Mouse (Mus musculus) left cerebral cortex, adult 8-10 months (tissue): ENCODE measurements at regions not wholly inside any gene's neighbourhood (a gene's known extent, or its start where the extent isn't known, plus 50 kb on each side); places are given as distances from the start of the nearest gene placed in this dataset.

ENCODE experiments used
- DNase-seq, 2 experiments: peaks; one replicate each; pipeline ENCODE4 v3.0.0; 2022; ENCODE audit warnings: low spot score in 2 of 2

- no peak for DNase-seq
These were observed 259.2 kb upstream of the Csf3r start for GRCm38 (mm10) chr4:125765171-125765570.

GRCm38 (mm10) chr4:125777126-125777525 is 247.2 kb upstream of the Csf3r start:
- DNase-seq, result no peak

- no peak for DNase-seq
These were observed 244.2 kb upstream of the Csf3r start for GRCm38 (mm10) chr4:125780113-125780512.

GRCm38 (mm10) chr4:125780921-125781487 is 243.3 kb upstream of the Csf3r start:
- peak; percentile 17 to 83 for DNase-seq

- DNase-seq, result no peak
These were observed 242.0 kb upstream of the Csf3r start for GRCm38 (mm10) chr4:125782346-125782745.

- DNase-seq, result no peak
These were observed 238.3 kb upstream of the Csf3r start for GRCm38 (mm10) chr4:125786083-125786482.

GRCm38 (mm10) chr4:125794679-125795078 is 229.7 kb upstream of the Csf3r start:
- DNase-seq, result no peak

GRCm38 (mm10) chr4:125807923-125808322 is 216.4 kb upstream of the Csf3r start:
- no peak for DNase-seq

- no peak for DNase-seq
These were observed 214.8 kb upstream of the Csf3r start for GRCm38 (mm10) chr4:125809446-125810108.

- DNase-seq, result no peak
These were observed 214.1 kb upstream of the Csf3r start for GRCm38 (mm10) chr4:125810247-125810646.

- DNase-seq, result peak; percentile 63 to 92
These were observed 210.0 kb upstream of the Csf3r start for GRCm38 (mm10) chr4:125814311-125814710.

GRCm38 (mm10) chr4:125815276-125815675 is 209.1 kb upstream of the Csf3r start:
- DNase-seq, result no peak

GRCm38 (mm10) chr4:125824525-125824924 is 199.8 kb upstream of the Csf3r start:
- peak; percentile 23 to 80 for DNase-seq

- peak in 1 of 2 experiments; percentile 69 for DNase-seq
These were observed 197.9 kb upstream of the Csf3r start for GRCm38 (mm10) chr4:125826416-125826815.

- no peak for DNase-seq
These were observed 189.1 kb upstream of the Csf3r start for GRCm38 (mm10) chr4:125835250-125835649.

- no peak for DNase-seq
These were observed 176.8 kb upstream of the Csf3r start for GRCm38 (mm10) chr4:125847568-125847967.

- peak in 1 of 2 experiments; percentile 57 for DNase-seq
These were observed 174.1 kb upstream of the Csf3r start for GRCm38 (mm10) chr4:125850300-125850699.

- DNase-seq, result peak in 1 of 2 experiments; percentile 42
These were observed 171.8 kb upstream of the Csf3r start for GRCm38 (mm10) chr4:125852545-125852944.

- DNase-seq, result no peak
These were observed 168.3 kb upstream of the Csf3r start for GRCm38 (mm10) chr4:125855983-125856591.

- DNase-seq, result no peak
These were observed 167.6 kb upstream of the Csf3r start for GRCm38 (mm10) chr4:125856781-125857180.

- DNase-seq, result no peak
These were observed 159.3 kb upstream of the Csf3r start for GRCm38 (mm10) chr4:125865057-125865456.

- no peak for DNase-seq
These were observed 158.6 kb upstream of the Csf3r start for GRCm38 (mm10) chr4:125865728-125866127.

- DNase-seq, result no peak
These were observed 153.1 kb upstream of the Csf3r start for GRCm38 (mm10) chr4:125871211-125871610.
